Mouse (Mus musculus) liver, embryonic 16.5 days (tissue): ENCODE measurements around the gene Tmem38a. TPM values are rescaled to one million over a fixed set of nuclear protein-coding genes. Genes with fewer than 3 reads are reported as not detected.
A peak's percentile ranks its signal among the peaks of the same experiment; 100 is the strongest.

Source experiments
- ATAC-seq: fragments of 200-750 bp; cut with Nextera tagmentation; 2 replicates; pipeline ENCODE4 v1.8.0; 2017; ENCODE audit warnings: low read depth, mild to moderate bottlenecking, moderate number of reproducible peaks, moderate library complexity
- H3K27ac ChIP-seq: fragments of 300-500 bp; sonication (generic); 2 replicates; pipeline ENCODE4 v1.5.1; 2014; ENCODE audit warnings: mild to moderate bottlenecking, low read length
- H3K27me3 ChIP-seq: fragments of 300-500 bp; sonication (generic); 2 replicates; pipeline ENCODE4 v1.6.1; 2014; ENCODE audit warnings: low read depth, low read length, mixed read lengths; ENCODE audit not compliant: control insufficient read depth, insufficient read depth
- H3K36me3 ChIP-seq: fragments of 300-500 bp; sonication (generic); 2 replicates; pipeline ENCODE4 v1.6.1; 2014; ENCODE audit warnings: mild to moderate bottlenecking; ENCODE audit not compliant: control insufficient read depth, insufficient read depth
- H3K4me1 ChIP-seq: fragments of 300-500 bp; sonication (generic); 2 replicates; pipeline ENCODE4 v1.6.1; 2014; ENCODE audit warnings: low read depth, low read length, mixed read lengths; ENCODE audit not compliant: control insufficient read depth
- H3K4me2 ChIP-seq: fragments of 300-500 bp; sonication (generic); 2 replicates; pipeline ENCODE4 v1.6.1; 2014; ENCODE audit warnings: low read depth, low read length, mixed read lengths
- H3K4me3 ChIP-seq: fragments of 300-500 bp; sonication (generic); 2 replicates; pipeline ENCODE4 v1.5.1; 2014; ENCODE audit warnings: low read depth, mild to moderate bottlenecking, low read length
- H3K9ac ChIP-seq: fragments of 300-500 bp; sonication (generic); 2 replicates; pipeline ENCODE4 v1.6.1; 2014; ENCODE audit warnings: low read depth, low read length
- H3K9me3 ChIP-seq: fragments of 300-500 bp; sonication (generic); replicated peaks from 2 replicates; pipeline ENCODE4 v1.6.1; 2016; ENCODE audit warnings: low read length; ENCODE audit not compliant: control insufficient read depth
- WGBS: fragments of 180-500 bp; shearing (Covaris S2); extraction: QIAGEN DNeasy Blood & Tissue Kit; methylation state at CpG from one replicate; pipeline ENCODE4 v1.1.7; 2014; ENCODE audit not compliant: insufficient replicate concordance; 5-methylcytosine and 5-hydroxymethylcytosine counted together
- polyA plus RNA-seq: library from polyadenylated mRNA; unstranded; fragments of >200 nt; fragmentation: Nextera tagmentation; extraction: Ambion mirVana; gene quantifications from 2 replicates; pipeline ENCODE4 v1.2.1, GENCODE M21; 2015

Gene Tmem38a
- polyA plus RNA-seq, 1 experiment from 2014 or later: 4.5 TPM

DNA sequence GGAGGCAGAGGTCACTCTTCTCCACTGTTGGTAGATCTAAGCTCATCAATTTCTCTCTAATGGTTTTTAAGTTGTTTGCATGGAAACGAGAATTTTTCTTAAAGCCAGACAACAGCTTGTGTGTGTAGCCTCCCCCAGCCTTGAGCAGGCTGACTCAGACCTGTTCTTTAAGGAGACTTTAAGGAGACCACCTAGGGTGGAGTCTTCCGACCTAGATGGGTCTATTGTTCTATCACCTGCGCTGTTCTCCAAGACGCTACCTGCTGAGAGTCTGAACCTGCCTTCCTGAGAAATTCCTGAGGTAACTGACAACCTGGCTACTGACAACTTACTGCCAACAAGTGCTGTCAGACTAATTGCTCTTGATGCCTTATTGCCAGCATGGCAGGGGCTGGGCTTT is 16.1 kb upstream of the Tmem38a start:
- Histone ChIP-seq H3K4me2 (no peak overlapping the region), H3K9me3 (no peaks in the 10 kb centered on the region), H3K27me3 (no peaks in the 10 kb centered on the region), H3K4me3 (no peak overlapping the region), H3K4me1 (no peaks in the 10 kb centered on the region), H3K36me3 (no peaks in the 10 kb centered on the region), H3K27ac (no peak overlapping the region), H3K9ac (no peak overlapping the region)
- 68% methylated on average over 4 of the region's 4 CpGs for WGBS
- ATAC-seq: no peak

DNA sequence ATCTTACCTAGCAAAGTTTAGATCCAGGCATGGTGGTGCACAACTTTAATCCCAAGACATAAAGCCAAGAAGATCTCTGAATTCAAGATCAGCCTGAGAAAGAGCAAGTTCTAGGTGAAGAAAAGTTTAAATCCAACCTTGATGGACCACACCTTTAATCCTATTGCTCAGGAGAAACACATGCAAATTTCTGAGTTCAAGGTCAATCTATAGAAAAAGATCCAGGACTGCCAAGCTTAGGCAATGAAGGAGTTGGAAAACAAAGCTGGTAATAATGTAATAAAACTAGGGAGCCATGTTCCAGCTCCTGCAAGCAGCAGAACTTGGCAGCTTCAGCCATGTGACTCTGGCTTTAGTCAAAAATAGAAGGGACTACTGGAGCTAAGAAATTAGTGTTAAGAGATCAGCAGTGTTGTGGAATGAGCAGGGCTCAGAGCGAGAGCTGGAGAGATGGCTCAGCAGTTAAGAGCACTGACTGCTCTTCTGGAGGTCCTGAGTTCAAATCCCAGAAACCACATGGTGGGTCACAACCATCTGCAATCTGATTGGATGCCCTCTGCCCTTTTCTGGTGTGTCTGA is 10.7 kb upstream of the Tmem38a start:
- H3K36me3 ChIP-seq: peaks cover 12% of the 10 kb centered on the region
- no peaks in the 10 kb centered on the region for H3K4me1 ChIP-seq
- H3K4me3 ChIP-seq: no peak overlapping the region
- no peak overlapping the region for H3K9ac ChIP-seq
- no peak overlapping the region for H3K27ac ChIP-seq
- ATAC-seq: no peak
- 84% methylated on average over 1 of the region's 1 CpGs for WGBS
- H3K27me3 ChIP-seq: no peaks in the 10 kb centered on the region
- no peak overlapping the region for H3K4me2 ChIP-seq
- H3K9me3 ChIP-seq: no peaks in the 10 kb centered on the region

DNA sequence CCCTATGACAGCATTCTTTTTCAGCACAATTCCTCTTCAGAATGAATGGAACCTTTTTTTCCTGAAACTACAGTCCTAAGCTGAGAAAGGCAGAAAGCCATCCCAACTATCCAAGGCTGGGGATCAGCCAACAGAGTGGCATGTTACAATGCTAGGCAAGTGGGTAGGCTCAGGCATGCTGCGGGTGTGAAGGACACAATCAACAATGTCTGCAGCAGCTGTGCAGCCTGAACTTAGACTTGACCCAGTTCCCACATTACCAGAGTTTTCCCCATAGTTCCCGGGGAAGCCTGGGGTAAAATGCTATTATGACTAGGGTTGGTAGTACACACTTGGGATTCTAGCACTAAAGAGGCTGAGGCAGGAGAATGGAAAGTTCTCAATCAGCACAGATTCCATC is 5.9 kb upstream of the Tmem38a start:
- Histone ChIP-seq H3K27ac (no peak overlapping the region), H3K4me1 (peaks cover 13% of the 10 kb centered on the region), H3K27me3 (no peaks in the 10 kb centered on the region), H3K9ac (no peak overlapping the region), H3K36me3 (peaks cover 37% of the 10 kb centered on the region), H3K9me3 (no peaks in the 10 kb centered on the region), H3K4me3 (no peak overlapping the region), H3K4me2 (no peak overlapping the region)
- no peak for ATAC-seq
- 81% methylated on average over 2 of the region's 2 CpGs for WGBS

DNA sequence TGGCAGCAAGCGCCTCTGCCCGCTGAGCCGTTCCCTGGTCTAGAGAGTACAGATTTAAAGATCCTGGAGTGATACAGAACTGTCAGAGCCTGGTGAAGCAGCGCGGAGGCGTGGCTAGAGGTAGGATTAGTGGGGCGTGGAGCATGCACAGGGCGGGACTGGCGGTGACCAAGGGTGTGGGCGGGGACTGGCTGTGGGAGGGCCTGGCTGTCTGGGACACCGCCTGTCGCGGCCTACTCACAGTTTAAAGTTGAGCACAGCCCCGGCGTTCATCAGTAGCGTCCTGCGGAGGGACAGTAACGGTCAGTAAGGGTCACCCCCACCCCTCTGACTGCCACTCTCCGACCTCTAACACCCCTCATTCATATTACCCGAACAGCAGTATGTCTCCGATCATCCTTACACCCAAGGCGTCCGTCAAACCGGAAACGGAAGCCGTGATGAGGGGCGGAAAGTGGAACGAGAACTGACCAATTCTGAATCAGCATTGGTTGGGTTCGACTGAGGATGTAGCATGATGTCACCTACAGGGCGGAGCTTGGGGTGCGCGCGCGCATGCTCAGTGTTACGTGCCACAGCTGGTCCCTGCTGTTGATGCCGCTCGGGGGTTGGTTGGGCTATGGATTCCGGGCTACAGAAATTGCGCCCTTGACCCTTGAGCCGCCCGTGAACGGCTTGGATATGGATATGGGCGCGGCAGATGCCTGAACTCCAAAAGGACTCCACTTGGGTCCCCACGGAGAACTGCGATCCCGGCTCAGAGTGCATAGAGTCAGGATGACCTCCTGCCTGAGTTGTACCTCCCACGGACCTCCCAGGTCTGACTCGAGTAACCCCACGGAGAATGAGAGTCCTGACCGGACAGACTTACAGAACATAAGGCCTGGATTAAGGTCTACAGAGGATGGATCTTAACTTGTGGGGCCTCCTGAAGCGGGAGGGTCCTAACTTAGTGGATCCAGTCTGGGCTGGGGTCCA is 933 bp upstream of the Tmem38a start, which contains the start of gene Smim7:
TSS of gene Smim7 (minus strand) at position 456 of the 978 bp plus-strand sequence.
- H3K4me1 ChIP-seq: peaks cover 27% of the 10 kb centered on the region
- H3K27ac ChIP-seq: peak within 1 kb of the TSS; percentile 88
- peak within 1 kb of the TSS; percentile 82 for H3K4me3 ChIP-seq
- H3K9ac ChIP-seq: peak within 1 kb of the TSS; percentile 76
- H3K36me3 ChIP-seq: peaks cover 25% of the 10 kb centered on the region
- under 1% methylated on average over 52 of the region's 52 CpGs for WGBS
- no peaks in the 10 kb centered on the region; the same call in 1 of the 2 replicates for H3K27me3 ChIP-seq
- H3K4me2 ChIP-seq: peak within 1 kb of the TSS; percentile 98
- no peaks in the 10 kb centered on the region for H3K9me3 ChIP-seq
- ATAC-seq: peak; percentile 98

DNA sequence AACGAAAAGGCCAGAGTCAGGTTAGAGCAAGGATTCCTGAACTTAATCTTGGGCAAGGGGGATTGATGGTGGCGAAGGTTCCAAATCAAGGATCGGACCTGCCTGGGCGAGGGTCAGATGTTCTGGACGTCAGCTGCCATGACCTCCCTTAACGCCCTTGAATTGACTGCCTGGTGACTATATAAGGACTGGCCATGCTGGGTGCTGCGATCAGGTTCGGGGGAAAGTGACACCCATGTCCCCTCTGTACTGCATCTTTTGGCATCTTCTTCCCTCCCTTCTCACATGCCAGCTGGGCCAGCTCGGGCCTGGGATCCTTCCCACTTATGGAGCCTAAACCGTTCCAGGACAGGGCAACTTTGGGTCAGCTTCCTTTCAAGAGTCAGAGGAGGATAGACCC is 652 bp downstream of the Tmem38a start:
- Histone ChIP-seq H3K9ac (peak overlapping the region; percentile 76), H3K4me2 (peak overlapping the region; percentile 98), H3K9me3 (no peaks in the 10 kb centered on the region), H3K4me1 (peaks cover 27% of the 10 kb centered on the region), H3K27ac (no peak overlapping the region), H3K4me3 (peak overlapping the region; percentile 82), H3K27me3 (no peaks in the 10 kb centered on the region; the same call in 1 of the 2 replicates), H3K36me3 (peaks cover 16% of the 10 kb centered on the region)
- no peak for ATAC-seq
- WGBS: 21% methylated on average over 10 of the region's 10 CpGs

DNA sequence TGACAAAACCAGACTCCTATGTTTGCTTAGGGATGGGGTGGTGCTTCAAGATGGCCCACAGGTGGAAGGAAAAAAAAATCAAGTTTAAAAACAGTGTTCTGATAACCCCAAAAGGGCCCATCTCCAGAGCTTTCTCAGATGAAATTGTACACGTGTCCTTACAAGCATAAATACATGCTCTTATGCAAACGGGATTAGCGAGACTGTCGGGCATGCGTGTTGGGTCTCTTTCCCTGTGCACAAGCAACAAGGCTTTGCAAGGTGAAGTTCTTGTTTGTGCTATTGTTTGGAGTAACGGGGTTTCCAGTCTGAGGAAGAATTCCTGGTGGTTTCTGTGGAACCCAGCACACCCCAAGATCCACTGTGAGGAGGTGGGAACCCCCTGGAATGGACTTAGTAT is 1.6 kb downstream of the Tmem38a start:
- Histone ChIP-seq H3K27me3 (no peaks in the 10 kb centered on the region; the same call in 1 of the 2 replicates), H3K4me2 (no peak overlapping the region), H3K4me3 (no peak overlapping the region), H3K9me3 (no peaks in the 10 kb centered on the region), H3K4me1 (peaks cover 27% of the 10 kb centered on the region), H3K36me3 (peaks cover 8% of the 10 kb centered on the region; the same call in 1 of the 2 replicates), H3K27ac (no peak overlapping the region), H3K9ac (no peak overlapping the region)
- WGBS: 74% methylated on average over 6 of the region's 6 CpGs
- no peak for ATAC-seq

DNA sequence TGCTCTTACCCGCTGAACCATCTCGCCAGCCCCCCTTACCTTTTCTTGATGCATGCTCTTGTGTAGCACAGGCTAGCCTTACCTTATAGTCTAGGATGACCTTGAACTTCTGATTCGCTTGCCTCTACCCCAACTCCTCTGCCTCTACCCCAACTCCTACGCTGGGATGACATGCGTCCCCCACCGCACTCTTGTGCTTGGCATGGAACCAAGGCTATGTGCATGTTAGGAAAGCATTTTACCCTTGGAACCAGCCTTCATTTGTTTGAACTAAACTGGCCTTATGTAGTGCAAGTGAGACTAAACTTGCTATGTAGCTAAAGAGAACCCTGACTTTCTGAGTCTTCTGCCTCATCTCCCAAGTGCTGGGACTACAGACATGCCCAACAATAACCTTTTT is 4.1 kb downstream of the Tmem38a start:
- no peaks in the 10 kb centered on the region for H3K36me3 ChIP-seq
- WGBS: 78% methylated on average over 6 of the region's 6 CpGs
- no peak for ATAC-seq

DNA sequence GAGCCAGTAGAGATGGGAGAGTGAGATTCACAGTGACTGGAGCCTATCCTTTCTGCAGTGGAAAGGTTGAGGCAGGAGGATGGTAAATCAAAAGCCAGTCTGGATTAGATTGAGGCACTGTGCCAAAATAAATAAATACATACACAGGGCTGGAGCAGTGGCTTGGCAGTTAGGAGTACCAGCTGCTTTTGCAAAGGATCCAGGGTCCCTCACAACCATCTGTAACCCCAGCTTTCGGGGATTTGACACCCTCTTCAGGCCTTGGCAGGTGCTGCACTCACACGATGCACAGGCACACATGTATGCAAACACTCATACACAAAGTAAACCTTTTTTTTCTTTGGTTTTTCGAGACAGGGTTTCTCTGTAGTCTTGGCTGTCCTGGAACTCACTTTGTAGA is 5.4 kb downstream of the Tmem38a start:
- Histone ChIP-seq H3K27ac (no peak overlapping the region), H3K36me3 (no peaks in the 10 kb centered on the region), H3K9ac (no peak overlapping the region), H3K27me3 (no peaks in the 10 kb centered on the region; the same call in 1 of the 2 replicates), H3K9me3 (no peaks in the 10 kb centered on the region), H3K4me2 (no peak overlapping the region), H3K4me3 (no peak overlapping the region), H3K4me1 (peaks cover 5% of the 10 kb centered on the region)
- no peak for ATAC-seq
- 52% methylated on average over 3 of the region's 3 CpGs for WGBS

More for the DNA sequence above, 4.1 kb downstream of the Tmem38a start:
- H3K27ac ChIP-seq: no peak overlapping the region
- H3K27me3 ChIP-seq: no peaks in the 10 kb centered on the region; the same call in 1 of the 2 replicates
- H3K9me3 ChIP-seq: no peaks in the 10 kb centered on the region
- no peak overlapping the region for H3K4me3 ChIP-seq
- no peak overlapping the region for H3K9ac ChIP-seq
- no peak overlapping the region for H3K4me2 ChIP-seq
- peaks cover 14% of the 10 kb centered on the region for H3K4me1 ChIP-seq

DNA sequence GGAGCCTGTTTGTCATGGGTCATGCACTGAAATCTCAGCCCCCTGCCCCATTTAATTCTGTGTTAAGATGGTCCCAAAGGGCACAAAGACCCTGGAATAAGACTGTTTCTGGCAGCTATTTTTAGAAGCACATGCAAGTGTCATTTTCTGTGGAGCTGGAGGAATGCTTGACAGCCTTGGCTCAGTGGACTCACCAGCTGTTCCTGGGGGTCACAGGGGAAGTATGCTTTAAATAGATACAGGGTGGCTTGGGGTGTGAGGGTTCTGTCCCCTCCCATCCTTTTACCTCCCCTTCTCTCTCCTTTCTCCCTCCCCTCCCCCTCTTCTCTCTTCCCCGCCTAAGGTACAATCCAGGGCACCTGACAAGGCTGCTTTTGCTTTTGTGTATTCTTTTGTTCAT is 6.1 kb downstream of the Tmem38a start:
- Histone ChIP-seq H3K4me3 (no peak overlapping the region), H3K4me1 (no peaks in the 10 kb centered on the region; the same call in 1 of the 2 replicates), H3K4me2 (no peak overlapping the region), H3K27me3 (no peaks in the 10 kb centered on the region), H3K27ac (no peak overlapping the region), H3K36me3 (no peaks in the 10 kb centered on the region), H3K9ac (no peak overlapping the region), H3K9me3 (no peaks in the 10 kb centered on the region)
- WGBS: 61% methylated on average over 1 of the region's 1 CpGs
- no peak for ATAC-seq
